Mouse (Mus musculus): ENCODE results near the gene Ptpro.

Ptpro gene

GRCm38 (mm10) chr6:137386344-137386743 lies 134.2 kb downstream of the Ptpro start:
- DNase-seq (ENCODE audit: low read depth, low spot score), result no peak

GRCm38 (mm10) chr6:137386935-137387334 lies 134.8 kb downstream of the Ptpro start:
- DNase-seq (ENCODE audit: low read depth, low spot score), result peak; percentile 59

- no peak for DNase-seq (ENCODE audit: low read depth, low spot score)
These were observed 143.0 kb downstream of the Ptpro start for GRCm38 (mm10) chr6:137395075-137395474.

- DNase-seq (ENCODE audit: low read depth, low spot score), result peak; percentile 29
These were observed 144.1 kb downstream of the Ptpro start for GRCm38 (mm10) chr6:137396106-137396793.

GRCm38 (mm10) chr6:137397358-137397757 lies 145.2 kb downstream of the Ptpro start:
- DNase-seq (ENCODE audit: low read depth, low spot score), result peak; percentile 21

GRCm38 (mm10) chr6:137404196-137404595 lies 152.1 kb downstream of the Ptpro start:
- no peak for DNase-seq (ENCODE audit: low read depth, low spot score)

GRCm38 (mm10) chr6:137405690-137406089 lies 153.6 kb downstream of the Ptpro start:
- no peak for DNase-seq (ENCODE audit: low read depth, low spot score)

- DNase-seq (ENCODE audit: low read depth, low spot score), result no peak
These were observed 158.4 kb downstream of the Ptpro start for GRCm38 (mm10) chr6:137410510-137410909.

- no peak for DNase-seq (ENCODE audit: low read depth, low spot score)
These were observed 159.8 kb downstream of the Ptpro start for GRCm38 (mm10) chr6:137411901-137412378.

GRCm38 (mm10) chr6:137413045-137413444 lies 160.9 kb downstream of the Ptpro start:
- DNase-seq (ENCODE audit: low read depth, low spot score), result no peak

GRCm38 (mm10) chr6:137414531-137415405 lies 162.6 kb downstream of the Ptpro start:
- DNase-seq (ENCODE audit: low read depth, low spot score), result peak; percentile 69

GRCm38 (mm10) chr6:137422777-137423176 lies 170.7 kb downstream of the Ptpro start:
- no peak for DNase-seq (ENCODE audit: low read depth, low spot score)

- no peak for DNase-seq (ENCODE audit: low read depth, low spot score)
These were observed 171.7 kb downstream of the Ptpro start for GRCm38 (mm10) chr6:137423830-137424229.

GRCm38 (mm10) chr6:137425500-137426432 lies 173.6 kb downstream of the Ptpro start:
- DNase-seq (ENCODE audit: low read depth, low spot score), result no peak

GRCm38 (mm10) chr6:137433521-137434137 lies 181.5 kb downstream of the Ptpro start:
- no peak for DNase-seq (ENCODE audit: low read depth, low spot score)

- no peak for DNase-seq (ENCODE audit: low read depth, low spot score)
These were observed 185.4 kb downstream of the Ptpro start for GRCm38 (mm10) chr6:137437486-137437885.

- DNase-seq (ENCODE audit: low read depth, low spot score), result no peak
These were observed 185.9 kb downstream of the Ptpro start for GRCm38 (mm10) chr6:137437902-137438580.

- no peak for DNase-seq (ENCODE audit: low read depth, low spot score)
These were observed 188.7 kb downstream of the Ptpro start for GRCm38 (mm10) chr6:137440559-137441486.

- no peak for DNase-seq (ENCODE audit: low read depth, low spot score)
These were observed 191.0 kb downstream of the Ptpro start for GRCm38 (mm10) chr6:137443089-137443488.
